Mouse (Mus musculus) testis, postnatal 10 days (tissue): ENCODE measurements around the gene Gipc1.

Experiments
- DNase-seq: peaks from one replicate; pipeline ENCODE4 v3.0.0; 2021; ENCODE audit warnings: low spot score

The Gipc1 gene

DNA sequence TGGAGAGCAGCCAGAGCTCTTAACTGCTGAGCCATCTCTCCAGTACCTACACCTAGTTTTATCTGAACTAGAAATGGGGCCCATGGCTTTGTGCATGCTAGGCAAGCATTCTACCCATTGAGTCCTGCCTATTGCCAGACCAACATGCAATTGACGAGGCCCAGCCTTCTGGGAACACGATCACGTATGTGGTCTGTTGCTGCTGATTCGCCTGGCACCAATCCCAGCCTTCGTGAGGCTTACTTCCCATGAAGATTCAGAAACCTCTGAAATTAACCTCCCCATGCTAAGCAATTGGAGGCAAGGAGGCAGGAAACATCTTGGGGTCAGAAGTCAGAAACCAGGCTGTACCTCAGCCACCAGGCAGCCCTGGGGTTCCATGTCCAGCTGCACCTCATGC lies 28.1 kb downstream of the Gipc1 start:
- no peak for DNase-seq

DNA sequence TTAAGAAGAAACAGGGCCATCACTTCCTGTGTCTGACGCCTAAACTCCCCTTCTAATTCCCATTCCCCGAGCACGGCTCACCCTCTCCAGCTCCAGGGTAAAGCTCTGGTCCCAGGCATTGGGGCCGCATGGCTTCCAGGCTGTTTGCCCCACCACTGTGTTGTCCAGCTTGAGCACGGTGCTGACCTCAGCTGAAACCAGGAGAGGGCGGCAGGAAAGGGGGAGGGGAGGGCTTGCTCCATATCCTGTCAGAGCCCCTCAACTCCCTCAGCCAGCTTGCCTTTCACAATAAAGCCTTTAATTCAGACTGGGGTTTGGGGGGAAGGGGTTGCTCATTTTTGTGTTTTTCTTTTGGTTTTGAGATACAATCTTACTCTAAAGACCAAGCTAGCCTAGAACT lies 28.6 kb downstream of the Gipc1 start:
- no peak for DNase-seq

DNA sequence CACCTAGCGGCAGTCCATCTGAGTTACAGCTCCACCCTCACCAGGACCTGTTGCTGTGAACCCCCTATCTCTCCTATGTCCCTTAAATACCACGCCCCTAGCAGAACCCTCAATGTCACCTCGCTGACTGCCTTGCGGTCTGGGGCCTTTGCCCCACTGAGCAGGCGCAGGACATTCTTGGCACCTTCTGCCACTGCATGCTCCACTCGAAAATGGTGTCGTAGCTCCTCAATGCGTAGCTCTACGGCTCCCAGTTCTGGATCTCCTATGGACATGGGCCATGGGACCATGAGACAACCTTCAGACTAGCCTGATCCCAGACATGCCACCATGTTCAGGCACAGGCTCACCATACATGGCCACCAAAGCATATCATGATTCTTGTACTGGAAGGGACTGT lies 32.0 kb downstream of the Gipc1 start:
- DNase-seq = no peak

DNA sequence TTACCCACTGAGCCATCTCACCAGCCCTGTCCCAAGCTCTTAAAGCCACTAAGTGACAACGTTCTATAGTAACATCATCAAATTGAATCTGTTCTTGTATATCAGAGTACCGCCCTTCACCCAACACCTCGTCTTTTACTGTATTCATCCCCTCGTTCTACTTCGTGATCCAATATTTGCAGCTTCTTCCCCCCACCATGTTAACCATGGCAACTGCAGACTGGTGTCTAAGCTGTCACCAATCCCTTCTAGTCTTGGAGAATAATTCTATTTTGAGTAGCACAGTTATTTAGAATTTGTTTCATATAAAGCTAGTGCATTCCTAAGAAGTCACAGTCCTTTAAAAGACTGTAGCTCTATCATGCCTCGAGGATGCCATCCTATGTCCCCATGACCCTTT lies 36.8 kb downstream of the Gipc1 start:
- no peak for DNase-seq

DNA sequence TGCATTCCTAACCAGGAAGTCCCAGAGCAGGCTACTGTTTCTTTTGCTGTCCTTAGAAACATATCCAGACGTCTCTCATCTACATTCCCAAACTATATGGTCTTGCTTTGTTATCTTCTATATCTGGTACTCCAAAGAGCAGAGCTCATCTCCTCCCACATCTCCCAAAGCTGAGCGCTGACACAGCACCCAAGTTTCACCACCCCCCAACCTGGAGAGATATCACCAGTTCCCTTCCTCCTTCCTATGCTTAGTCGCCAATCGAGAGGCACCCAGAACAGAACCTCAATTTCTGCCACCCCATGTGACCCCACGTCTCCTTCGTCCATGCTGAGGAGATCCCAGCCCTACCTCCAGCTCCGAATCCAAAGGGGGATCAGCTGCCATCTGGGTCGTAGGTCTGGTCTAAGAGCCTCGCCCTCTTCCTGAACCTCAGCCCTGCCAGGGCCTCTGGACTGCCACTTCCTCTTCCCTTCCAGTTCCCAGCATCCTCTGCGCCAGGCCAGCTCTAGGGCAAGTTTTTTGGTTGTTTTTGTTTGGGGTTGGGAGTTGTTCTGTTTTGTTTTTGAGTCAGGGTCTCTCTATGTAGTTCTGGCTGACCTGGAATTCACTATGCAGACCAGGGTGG lies 41.2 kb downstream of the Gipc1 start:
- no peak for DNase-seq

DNA sequence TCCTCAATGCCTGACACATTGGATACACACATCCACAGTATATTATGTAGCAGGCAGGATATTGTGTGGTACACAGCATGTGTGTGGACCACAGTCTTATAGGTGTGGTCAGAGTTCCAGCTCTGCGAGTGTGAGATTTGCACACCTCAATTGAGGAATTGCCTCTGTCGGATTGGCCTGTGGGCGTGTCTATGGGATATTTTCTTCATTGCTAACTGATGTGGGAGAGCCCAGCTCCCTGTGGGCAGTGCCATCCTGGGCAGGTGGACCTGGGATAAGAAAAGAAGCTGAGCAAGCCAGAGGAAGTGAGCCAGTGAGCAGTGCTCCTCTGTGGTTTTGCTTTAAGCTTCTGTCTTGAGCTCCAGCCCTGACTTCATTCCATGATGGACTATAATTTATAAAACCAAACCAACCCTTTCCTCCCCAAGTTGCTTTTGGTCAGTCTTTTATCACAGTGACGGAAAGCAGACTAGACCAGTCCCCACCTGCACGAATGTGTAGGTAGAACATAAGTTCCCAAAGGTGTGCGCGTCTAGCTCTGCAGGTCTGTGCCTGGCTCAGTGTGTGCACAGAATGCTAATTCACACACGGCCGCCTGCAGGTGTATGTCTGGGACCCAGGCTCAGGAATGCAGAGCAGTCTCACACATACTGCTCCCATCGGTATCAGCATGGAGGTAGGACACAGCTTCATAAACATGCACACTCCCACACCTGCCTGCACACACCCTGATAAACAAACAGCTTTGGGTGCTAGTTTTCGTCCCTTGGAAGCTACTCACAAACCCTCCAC lies 42.1 kb downstream of the Gipc1 start:
- DNase-seq = no peak

DNA sequence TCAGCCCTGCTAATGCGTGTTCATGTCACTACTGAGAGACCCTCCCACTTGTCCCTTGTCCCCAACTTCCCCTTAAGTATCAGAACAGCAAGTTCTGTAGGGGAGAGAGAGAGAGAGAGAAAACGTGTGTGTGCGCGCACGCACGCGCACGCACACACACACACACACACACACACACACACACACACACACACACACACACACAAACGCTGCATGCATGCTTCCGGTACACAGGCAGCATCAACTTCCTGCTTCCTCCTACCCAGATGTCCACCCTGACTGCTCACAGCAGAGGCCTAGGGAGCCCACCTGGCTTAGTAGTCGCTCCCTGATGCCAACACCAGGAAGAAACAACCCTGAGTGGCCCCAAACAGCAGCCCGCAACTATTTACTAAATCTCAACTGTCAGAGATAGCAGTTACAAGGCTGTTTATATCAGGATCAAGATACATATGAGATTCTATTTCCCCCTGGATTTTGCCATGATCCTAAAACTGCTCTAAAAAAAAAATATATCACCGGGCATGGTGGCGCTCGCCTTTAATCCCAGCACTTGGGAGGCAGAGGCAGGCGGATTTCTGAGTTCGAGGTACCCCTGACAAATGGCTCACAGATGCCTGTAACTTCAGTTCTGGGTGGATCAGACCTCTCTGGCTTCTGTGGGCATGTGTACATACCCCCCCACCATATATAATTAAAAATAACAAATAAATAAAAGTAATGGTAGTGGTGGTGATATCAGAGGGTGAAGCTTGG lies 43.1 kb downstream of the Gipc1 start:
- DNase-seq = no peak

DNA sequence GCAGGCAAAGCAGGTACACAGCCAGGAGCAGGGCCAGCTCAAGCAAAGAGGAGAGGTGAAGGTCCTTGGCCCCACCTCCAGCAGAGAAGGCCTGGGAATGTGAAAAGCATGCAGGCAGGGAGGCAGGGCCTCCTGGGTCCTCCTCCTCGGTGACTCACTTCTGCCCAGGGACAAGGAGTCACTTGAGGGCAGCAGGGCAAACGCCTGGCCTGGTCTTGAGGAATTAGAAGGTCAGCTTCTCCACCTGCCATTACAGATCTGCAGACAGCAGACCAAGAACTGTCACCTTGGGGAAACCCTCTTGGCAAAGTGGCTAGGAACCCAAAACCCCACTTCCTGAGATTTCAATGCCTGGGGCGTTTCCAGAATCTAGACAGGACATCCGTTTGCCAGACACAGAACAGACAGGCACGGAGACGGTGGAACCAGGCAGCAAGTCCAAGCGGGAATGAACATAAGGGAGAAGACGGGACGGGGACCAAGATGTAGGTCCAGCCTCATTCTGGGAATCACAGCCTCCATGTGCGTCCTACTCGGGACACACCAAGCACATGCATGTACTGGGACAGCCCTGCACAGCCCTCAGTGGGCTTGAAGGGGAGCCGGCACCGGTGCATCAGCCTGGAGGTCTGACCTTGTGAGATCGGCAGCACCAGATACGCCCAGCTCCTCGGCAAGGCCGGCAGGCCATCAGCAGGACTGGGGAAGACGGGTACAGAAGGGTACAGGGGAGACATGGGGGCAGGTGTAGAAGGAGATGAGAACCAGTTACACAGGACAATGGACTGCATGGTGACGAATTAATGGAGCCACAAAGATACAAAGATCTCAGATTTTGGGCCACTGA lies 45.1 kb downstream of the Gipc1 start:
- peak; percentile 56 for DNase-seq

DNA sequence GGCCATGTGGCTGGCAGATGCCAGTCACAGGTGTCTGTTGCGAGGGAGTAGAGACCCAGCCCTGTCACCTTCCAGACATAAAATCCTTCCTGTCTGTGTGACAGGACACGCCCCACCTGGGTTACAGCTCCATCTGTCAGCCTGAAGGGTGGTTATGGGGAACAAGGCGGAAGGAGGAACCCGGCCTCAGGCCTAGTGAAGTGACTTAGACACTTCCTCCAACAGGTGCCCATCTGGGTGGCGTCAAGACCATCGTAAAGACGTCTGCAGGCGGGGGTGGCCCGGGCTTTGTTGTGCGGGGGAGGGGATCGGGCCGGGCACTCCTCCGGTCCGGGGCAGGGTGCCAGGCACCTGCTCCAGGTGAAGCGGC lies 45.8 kb downstream of the Gipc1 start:
- DNase-seq = peak; percentile 70

DNA sequence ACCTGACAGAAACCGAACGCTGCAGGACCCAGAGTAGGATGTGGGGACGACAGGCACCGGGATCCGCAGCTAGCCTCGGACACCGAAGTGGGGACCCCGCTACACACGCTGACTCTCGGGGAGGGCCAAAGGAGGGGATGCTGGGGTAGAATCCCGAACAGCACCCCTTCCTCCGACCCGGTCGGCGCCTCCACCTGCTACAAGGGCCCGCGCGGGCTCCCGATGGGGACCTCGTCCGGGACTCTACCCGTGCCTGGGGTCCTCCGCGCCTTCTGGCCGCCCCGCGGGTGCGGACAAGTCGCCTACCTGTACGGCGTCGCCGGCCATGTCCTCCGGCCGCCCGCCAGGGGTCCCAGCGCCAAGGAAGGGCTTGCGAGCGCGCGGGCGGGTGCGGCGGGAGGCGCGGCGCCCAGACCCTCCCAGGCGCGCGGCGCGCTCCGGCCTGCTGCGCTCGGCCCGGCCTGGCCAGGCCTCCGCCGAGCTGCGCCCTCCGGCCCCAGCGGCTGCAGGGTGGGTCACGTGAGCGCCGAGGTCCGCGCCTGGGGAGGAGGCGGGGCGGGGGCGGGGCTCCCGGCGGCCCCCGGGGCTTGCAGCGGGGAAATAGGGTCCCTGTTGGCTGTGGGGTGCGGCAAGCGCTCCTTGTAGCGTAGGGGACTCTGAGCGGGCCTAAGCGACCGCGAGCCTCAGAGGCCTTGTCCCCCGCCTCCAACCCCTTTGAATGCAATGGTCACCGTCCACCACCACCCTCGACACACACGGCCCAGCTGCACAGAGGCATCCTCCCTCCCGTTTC lies 46.4 kb downstream of the Gipc1 start, which contains the start of gene Pkn1:
Pkn1 (minus strand) TSS at position 519 of the 793 bp plus-strand sequence.
- peak; percentile 84 for DNase-seq

DNA sequence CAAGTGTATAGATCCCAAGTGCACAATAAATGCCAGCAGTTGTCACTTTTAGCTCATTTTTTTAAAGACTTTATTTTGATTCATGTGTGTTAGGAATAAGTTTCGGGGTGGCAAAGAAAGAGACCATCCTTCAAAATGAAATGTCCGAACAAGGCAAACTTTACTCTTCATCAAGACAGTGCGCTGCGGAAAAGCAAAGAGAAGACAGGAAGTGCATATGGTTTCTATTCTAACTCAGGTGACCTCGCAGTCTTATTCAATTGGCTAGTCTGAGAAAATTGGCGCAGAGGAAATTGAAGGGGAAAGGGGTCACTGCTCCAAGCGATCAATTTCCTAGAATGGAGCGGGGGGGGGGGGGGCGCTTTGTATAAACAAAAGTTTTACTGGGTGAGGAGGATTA lies 47.1 kb downstream of the Gipc1 start:
- no peak for DNase-seq

DNA sequence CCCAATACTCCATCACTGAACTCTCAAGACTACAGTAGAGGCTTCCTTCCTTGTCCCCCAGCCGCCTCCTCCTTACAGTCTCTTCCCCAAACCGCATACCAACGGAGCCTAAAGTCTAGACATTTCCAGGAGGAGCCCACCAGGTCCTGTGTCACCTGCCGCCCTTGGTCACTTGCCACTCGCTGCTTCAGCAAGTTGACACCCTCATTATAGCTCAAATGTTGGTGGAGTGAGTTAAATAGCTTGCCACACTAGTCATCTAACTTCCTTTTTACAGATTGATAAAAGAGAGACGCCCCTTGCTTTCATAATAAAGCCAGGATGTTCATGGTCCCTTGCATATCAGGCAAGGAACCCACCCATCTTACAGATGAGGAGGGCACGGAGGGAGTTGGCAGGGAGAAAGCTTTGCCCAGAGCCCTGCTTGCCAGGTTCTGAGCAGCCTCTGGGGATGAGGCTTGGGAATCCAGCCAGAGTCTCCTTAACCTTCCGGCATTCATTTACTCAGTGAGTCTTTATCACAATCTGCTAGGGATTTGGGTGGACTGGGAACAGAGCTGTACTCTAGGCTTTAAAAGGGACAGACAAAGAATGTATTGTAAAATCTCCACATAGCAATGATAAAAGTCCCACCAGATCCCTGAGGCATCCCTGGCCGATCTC lies 48.1 kb downstream of the Gipc1 start:
- peak; percentile 65 for DNase-seq

DNA sequence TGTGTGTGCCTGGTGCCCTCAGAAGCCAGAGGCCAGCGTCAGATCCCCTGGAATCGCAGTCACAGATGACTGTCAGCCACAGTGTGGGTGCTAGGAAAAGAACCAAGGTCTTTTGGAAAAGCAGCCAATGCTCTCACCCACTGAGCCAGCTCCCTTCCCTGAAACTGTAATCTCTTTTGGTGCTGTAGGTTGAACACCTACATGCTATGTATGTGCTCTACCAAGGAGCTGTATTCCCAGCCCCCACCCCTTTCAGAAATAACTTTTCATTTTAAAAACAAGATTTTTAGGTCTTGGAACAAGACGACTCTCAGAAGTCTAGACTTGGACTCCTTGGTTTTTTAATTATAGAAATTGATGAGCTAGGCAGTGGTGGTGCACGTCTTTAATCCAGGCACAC lies 50.9 kb downstream of the Gipc1 start:
- no peak for DNase-seq

DNA sequence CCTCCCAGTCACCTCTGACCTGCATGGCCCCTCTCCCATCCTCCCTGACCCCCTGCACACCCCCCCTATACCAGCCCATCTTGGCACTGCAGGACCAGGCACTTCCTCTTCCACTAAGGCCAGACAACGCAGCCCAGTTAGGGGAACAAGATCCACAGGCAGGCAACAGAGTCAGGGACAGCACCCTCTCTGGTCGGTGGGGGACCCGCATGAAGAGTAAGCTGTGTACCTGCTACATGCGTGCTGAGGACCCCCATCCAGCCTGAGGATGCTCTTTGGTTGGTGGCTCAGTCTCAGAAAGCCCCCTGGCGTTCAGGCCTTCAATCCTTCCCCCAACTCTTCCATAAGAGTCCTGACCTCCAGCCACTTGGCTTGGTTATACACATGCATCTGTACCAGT lies 53.9 kb downstream of the Gipc1 start:
- DNase-seq = no peak

DNA sequence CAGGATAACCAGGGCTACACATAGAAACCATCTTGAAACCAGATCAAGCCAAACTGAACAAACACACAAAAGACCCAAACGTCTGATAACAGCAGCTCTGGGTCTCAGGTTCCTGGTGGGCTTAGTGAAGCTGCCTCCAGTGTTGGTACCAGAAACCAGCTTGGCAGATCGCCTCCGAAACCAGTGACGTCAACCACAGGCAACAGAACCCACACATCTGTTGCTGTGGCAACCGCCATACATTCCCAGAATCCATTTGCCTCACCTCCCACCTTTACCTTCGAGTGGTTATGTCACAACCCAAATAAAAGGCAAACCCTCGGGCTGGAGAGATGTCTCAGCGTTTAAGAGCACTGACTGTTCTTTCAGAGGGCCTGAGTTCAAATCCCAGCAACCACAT lies 55.1 kb downstream of the Gipc1 start:
- DNase-seq = no peak
